Mouse (Mus musculus): ENCODE data around the gene Cyp8b1. TPM values are rescaled to one million over a fixed set of nuclear protein-coding genes. Genes with fewer than 3 reads are reported as not detected.

Cyp8b1 gene
- polyA plus RNA-seq (2015; fragmentation: Nextera tagmentation; extraction: Ambion mirVana) = not detected in 2 replicates

- ATAC-seq (ENCODE audit: borderline replicate concordance, extremely low read depth, low FRiP score, low TSS enrichment) = no peak
- Histone ChIP-seq H3K4me1 (no peaks in the 10 kb centered on the region), H3K36me3 (no peaks in the 10 kb centered on the region), H3K9me3 (no peaks in the 10 kb centered on the region), H3K27ac (no peak within 1 kb of the TSS), H3K9ac (no peak within 1 kb of the TSS), H3K4me3 (no peak within 1 kb of the TSS), H3K4me2 (no peak within 1 kb of the TSS), H3K27me3 (no peaks in the 10 kb centered on the region)
- 67% methylated on average over 8 of the region's 8 CpGs for WGBS
These were observed at the start of gene Cyp8b1 for GRCm38 (mm10) chr9:121916102-121916501. Gene Cyp8b1 (minus strand): TSS chr9:121916305.

DNA sequence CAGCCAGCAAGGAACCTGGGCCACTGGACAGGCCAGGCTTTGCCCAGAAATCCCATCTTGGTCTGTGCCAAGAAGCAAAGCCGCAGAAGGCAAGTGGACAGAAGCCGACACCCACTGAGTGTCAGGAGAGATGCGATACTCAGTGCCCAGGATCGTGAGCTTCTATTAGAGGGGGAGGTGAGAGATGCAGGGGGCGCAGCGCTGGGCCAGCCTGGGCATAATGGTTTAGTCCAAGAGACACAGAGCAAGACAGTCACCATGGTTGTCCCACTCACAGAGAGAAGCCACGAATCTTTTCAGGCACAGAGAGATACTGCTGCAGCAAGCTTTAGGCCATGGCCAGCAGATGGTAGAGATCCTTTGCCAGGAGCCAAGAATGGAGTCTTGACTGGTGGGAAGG, 48.8 kb upstream of the Cyp8b1 start:
- Histone ChIP-seq H3K36me3 (no peaks in the 10 kb centered on the region), H3K9me3 (no peaks in the 10 kb centered on the region), H3K4me3 (no peak overlapping the region), H3K27ac (no peak overlapping the region), H3K4me1 (peaks cover 8% of the 10 kb centered on the region; the same call in 1 of the 2 replicates), H3K4me2 (no peak overlapping the region), H3K27me3 (no peaks in the 10 kb centered on the region), H3K9ac (no peak overlapping the region)
- ATAC-seq (ENCODE audit: borderline replicate concordance, extremely low read depth, low FRiP score, low TSS enrichment) = no peak
- WGBS = 79% methylated on average over 7 of the region's 7 CpGs

GRCm38 (mm10) chr9:121959966-121960635, 44.0 kb upstream of the Cyp8b1 start:
- 43% methylated on average over 7 of the region's 7 CpGs for WGBS
- Histone ChIP-seq H3K36me3 (no peaks in the 10 kb centered on the region), H3K4me3 (no peak overlapping the region), H3K9ac (no peak overlapping the region), H3K27ac (no peak overlapping the region), H3K9me3 (no peaks in the 10 kb centered on the region), H3K4me2 (no peak overlapping the region), H3K27me3 (no peaks in the 10 kb centered on the region), H3K4me1 (no peaks in the 10 kb centered on the region)
- no peak for ATAC-seq (ENCODE audit: borderline replicate concordance, extremely low read depth, low FRiP score, low TSS enrichment)

DNA sequence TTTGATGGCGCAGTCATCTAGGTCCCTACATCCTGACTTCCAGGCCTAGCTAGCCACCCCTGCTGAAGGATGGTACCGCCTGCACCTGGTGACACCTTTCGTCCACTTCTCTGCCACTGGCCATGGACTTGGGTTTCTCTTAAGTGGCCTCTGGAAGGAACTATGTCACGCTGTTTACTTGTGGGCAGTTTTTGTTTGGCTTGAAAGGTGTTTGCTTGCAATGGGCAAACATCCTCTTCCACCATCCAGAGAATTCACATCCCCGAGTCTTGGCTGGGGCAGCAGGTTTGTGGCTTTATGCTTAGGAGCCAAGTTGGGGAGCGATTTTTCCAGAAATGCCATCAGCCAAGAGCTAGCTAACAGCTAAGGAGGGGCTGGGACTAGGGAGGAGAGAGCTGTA, 36.5 kb upstream of the Cyp8b1 start:
- no peak for ATAC-seq (ENCODE audit: borderline replicate concordance, extremely low read depth, low FRiP score, low TSS enrichment)
- H3K27me3 ChIP-seq = no peaks in the 10 kb centered on the region
- no peak overlapping the region for H3K4me2 ChIP-seq
- no peaks in the 10 kb centered on the region for H3K9me3 ChIP-seq
- no peaks in the 10 kb centered on the region for H3K36me3 ChIP-seq
- peaks cover 25% of the 10 kb centered on the region for H3K4me1 ChIP-seq
- no peak overlapping the region for H3K4me3 ChIP-seq
- WGBS = 81% methylated on average over 6 of the region's 6 CpGs
- H3K9ac ChIP-seq = no peak overlapping the region
- no peak overlapping the region for H3K27ac ChIP-seq

GRCm38 (mm10) chr9:121951114-121951423, 35.0 kb upstream of the Cyp8b1 start:
- peak overlapping the region; percentile 38 for H3K4me3 ChIP-seq
- peak; percentile 56 for ATAC-seq (ENCODE audit: borderline replicate concordance, extremely low read depth, low FRiP score, low TSS enrichment)

GRCm38 (mm10) chr9:121950418-121951113, 34.5 kb upstream of the Cyp8b1 start, which contains the start of gene Fam198a:
Gene Fam198a (plus strand): TSS chr9:121950988.
- no peaks in the 10 kb centered on the region for H3K27me3 ChIP-seq
- H3K4me2 ChIP-seq = peak within 1 kb of the TSS; percentile 72
- H3K9me3 ChIP-seq = no peaks in the 10 kb centered on the region
- H3K27ac ChIP-seq = peak within 1 kb of the TSS; percentile 85
- peak within 1 kb of the TSS; percentile 38 for H3K4me3 ChIP-seq
- H3K36me3 ChIP-seq = no peaks in the 10 kb centered on the region
- WGBS = 2% methylated on average over 14 of the region's 14 CpGs
- ATAC-seq (ENCODE audit: borderline replicate concordance, extremely low read depth, low FRiP score, low TSS enrichment) = peak; percentile 93
- H3K9ac ChIP-seq = peak within 1 kb of the TSS; percentile 47
- peaks cover 25% of the 10 kb centered on the region for H3K4me1 ChIP-seq

More at GRCm38 (mm10) chr9:121951114-121951423, 35.0 kb upstream of the Cyp8b1 start:
- no peaks in the 10 kb centered on the region for H3K27me3 ChIP-seq
- peak overlapping the region; percentile 47 for H3K9ac ChIP-seq
- H3K36me3 ChIP-seq = no peaks in the 10 kb centered on the region
- H3K4me2 ChIP-seq = peak overlapping the region; percentile 72
- H3K27ac ChIP-seq = peak overlapping the region; percentile 85
- WGBS = 26% methylated on average over 4 of the region's 4 CpGs
- H3K4me1 ChIP-seq = peaks cover 25% of the 10 kb centered on the region
- H3K9me3 ChIP-seq = no peaks in the 10 kb centered on the region

- Histone ChIP-seq H3K4me1 (peaks cover 25% of the 10 kb centered on the region), H3K4me2 (no peak overlapping the region), H3K9me3 (no peaks in the 10 kb centered on the region), H3K9ac (no peak overlapping the region), H3K4me3 (no peak overlapping the region), H3K27me3 (no peaks in the 10 kb centered on the region), H3K27ac (no peak overlapping the region), H3K36me3 (no peaks in the 10 kb centered on the region)
- 46% methylated on average over 4 of the region's 4 CpGs for WGBS
- no peak for ATAC-seq (ENCODE audit: borderline replicate concordance, extremely low read depth, low FRiP score, low TSS enrichment)
These were observed 32.3 kb upstream of the Cyp8b1 start for GRCm38 (mm10) chr9:121948431-121948830.

DNA sequence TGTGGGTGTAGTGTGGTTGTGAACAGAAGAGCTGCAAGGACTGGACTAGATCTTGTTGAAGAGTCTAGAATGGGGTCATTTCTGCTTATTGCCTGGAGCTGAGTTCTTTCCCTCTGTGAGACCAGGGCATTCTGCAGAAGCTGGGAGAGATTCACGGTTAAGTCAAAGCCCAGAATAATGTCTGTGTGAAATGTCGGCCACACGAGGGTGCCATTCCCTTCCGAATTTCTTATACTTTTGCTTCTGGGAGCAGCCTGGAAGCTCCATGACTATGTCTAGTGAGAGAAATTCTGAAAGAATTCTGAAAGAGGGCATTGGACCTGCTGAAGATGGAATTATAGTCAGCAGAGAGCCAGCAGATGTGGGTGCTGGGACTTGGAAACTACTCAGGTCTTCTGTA, 31.7 kb upstream of the Cyp8b1 start:
- H3K4me3 ChIP-seq = no peak overlapping the region
- peaks cover 25% of the 10 kb centered on the region for H3K4me1 ChIP-seq
- no peak overlapping the region for H3K4me2 ChIP-seq
- H3K36me3 ChIP-seq = no peaks in the 10 kb centered on the region
- no peak overlapping the region for H3K9ac ChIP-seq
- no peaks in the 10 kb centered on the region for H3K9me3 ChIP-seq
- no peak for ATAC-seq (ENCODE audit: borderline replicate concordance, extremely low read depth, low FRiP score, low TSS enrichment)
- no peaks in the 10 kb centered on the region for H3K27me3 ChIP-seq
- 6% methylated on average over 4 of the region's 4 CpGs for WGBS
- no peak overlapping the region for H3K27ac ChIP-seq

GRCm38 (mm10) chr9:121943628-121944027, 27.5 kb upstream of the Cyp8b1 start:
- H3K36me3 ChIP-seq = no peaks in the 10 kb centered on the region
- no peaks in the 10 kb centered on the region for H3K27me3 ChIP-seq
- WGBS = 84% methylated on average over 3 of the region's 3 CpGs

GRCm38 (mm10) chr9:121943005-121943404, 26.9 kb upstream of the Cyp8b1 start:
- H3K4me2 ChIP-seq = no peak overlapping the region
- no peaks in the 10 kb centered on the region for H3K9me3 ChIP-seq
- 0 out of 2 replicates have a peak, but pooled peaks cover 3% of the 10 kb centered on the region for H3K4me1 ChIP-seq
- H3K9ac ChIP-seq = no peak overlapping the region
- no peak for ATAC-seq (ENCODE audit: borderline replicate concordance, extremely low read depth, low FRiP score, low TSS enrichment)
- H3K27ac ChIP-seq = no peak overlapping the region
- no peaks in the 10 kb centered on the region for H3K27me3 ChIP-seq
- no peak overlapping the region for H3K4me3 ChIP-seq
- 75% methylated on average over 3 of the region's 3 CpGs for WGBS
- no peaks in the 10 kb centered on the region for H3K36me3 ChIP-seq

More at GRCm38 (mm10) chr9:121943628-121944027, 27.5 kb upstream of the Cyp8b1 start:
- Histone ChIP-seq H3K4me2 (no peak overlapping the region), H3K9me3 (no peaks in the 10 kb centered on the region), H3K27ac (no peak overlapping the region), H3K9ac (no peak overlapping the region), H3K4me1 (no peaks in the 10 kb centered on the region; the same call in 1 of the 2 replicates), H3K4me3 (no peak overlapping the region)
- no peak for ATAC-seq (ENCODE audit: borderline replicate concordance, extremely low read depth, low FRiP score, low TSS enrichment)

DNA sequence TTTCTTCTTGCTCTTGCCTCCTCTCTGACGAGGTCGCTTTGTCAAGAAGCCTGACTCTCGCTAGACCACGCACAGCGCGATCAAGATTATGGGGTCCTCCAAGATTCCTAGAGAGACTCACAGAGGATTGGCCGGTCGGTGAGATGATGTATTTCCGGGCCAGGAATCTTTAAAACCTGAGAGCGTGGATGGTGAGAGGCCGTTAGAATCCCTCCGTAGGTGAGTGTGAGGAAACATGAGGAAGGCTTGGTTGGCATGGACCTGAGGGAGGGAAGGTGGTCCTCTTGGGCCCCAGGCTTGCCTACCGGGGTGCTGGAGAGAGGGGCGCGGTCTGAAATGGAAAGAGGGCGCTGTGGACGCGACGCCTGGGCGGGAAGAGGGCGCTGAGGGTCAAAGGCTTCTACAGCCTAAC, 21.8 kb upstream of the Cyp8b1 start:
- WGBS = 51% methylated on average over 21 of the region's 21 CpGs
- H3K4me1 ChIP-seq = 0 out of 2 replicates have a peak, but pooled peaks cover 3% of the 10 kb centered on the region
- no peaks in the 10 kb centered on the region for H3K36me3 ChIP-seq
- H3K9ac ChIP-seq = peak overlapping the region; percentile 40
- ATAC-seq (ENCODE audit: borderline replicate concordance, extremely low read depth, low FRiP score, low TSS enrichment) = peak; percentile 72; the same call in 1 of the 2 replicates
- H3K4me2 ChIP-seq = peak overlapping the region; percentile 52
- no peaks in the 10 kb centered on the region for H3K27me3 ChIP-seq
- no peaks in the 10 kb centered on the region for H3K9me3 ChIP-seq
- peak overlapping the region; percentile 48 for H3K4me3 ChIP-seq
- no peak overlapping the region for H3K27ac ChIP-seq

GRCm38 (mm10) chr9:121937451-121937864, 21.4 kb upstream of the Cyp8b1 start:
- Histone ChIP-seq H3K4me1 (0 out of 2 replicates have a peak, but pooled peaks cover 3% of the 10 kb centered on the region), H3K27ac (no peak overlapping the region), H3K9ac (no peak overlapping the region), H3K4me3 (peak overlapping the region; percentile 48), H3K9me3 (no peaks in the 10 kb centered on the region), H3K36me3 (no peaks in the 10 kb centered on the region), H3K27me3 (no peaks in the 10 kb centered on the region), H3K4me2 (peak overlapping the region; percentile 52)
- ATAC-seq (ENCODE audit: borderline replicate concordance, extremely low read depth, low FRiP score, low TSS enrichment) = peak; percentile 35; the same call in 1 of the 2 replicates
- WGBS = 31% methylated on average over 6 of the region's 6 CpGs

Measured in lung, embryonic 15.5 days (tissue).